Mouse (Mus musculus) retina, postnatal 7 days (tissue): ENCODE measurements around the gene Vti1a.

Source experiments
- DNase-seq: peaks from one replicate; pipeline ENCODE4 v3.0.0-alpha.2; 2012; ENCODE audit warnings: low read depth, low spot score

The Vti1a gene

DNA sequence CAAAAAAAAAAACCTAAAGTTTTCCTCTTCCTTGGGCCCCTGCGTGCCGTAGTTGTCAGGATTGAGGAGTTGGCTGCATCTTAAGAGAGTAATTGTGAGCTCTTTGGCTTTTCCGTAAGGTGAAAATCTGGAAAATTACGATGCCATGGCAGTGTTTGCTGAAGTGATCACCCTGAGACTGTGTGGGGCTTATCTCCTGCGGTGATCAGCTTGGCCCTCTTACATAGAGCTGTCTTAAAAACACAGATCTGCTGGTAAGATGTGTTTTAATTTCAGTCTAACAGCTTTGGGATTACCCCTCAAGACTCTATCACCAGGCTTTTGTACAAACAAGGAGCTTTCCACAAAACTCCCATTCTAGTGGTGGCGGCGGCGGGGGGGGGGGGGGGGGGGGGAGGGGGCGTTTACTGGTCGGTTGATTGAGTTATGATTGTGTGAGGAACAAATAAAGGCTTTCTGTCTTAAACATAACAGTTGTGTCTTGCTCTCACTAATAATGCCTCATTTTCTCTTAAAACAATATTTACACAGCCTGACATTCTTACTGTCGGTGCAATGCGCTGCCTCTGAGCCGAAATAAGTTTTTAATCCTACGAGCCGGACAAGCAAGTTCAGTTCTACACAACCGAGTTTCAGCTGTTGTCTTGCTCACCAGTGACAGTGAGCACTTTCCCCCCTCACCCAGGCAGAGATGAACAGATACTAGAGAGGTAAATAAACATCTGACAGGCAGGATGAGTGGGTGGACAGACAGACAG lies 267.0 kb downstream of the Vti1a start:
- no peak for DNase-seq

DNA sequence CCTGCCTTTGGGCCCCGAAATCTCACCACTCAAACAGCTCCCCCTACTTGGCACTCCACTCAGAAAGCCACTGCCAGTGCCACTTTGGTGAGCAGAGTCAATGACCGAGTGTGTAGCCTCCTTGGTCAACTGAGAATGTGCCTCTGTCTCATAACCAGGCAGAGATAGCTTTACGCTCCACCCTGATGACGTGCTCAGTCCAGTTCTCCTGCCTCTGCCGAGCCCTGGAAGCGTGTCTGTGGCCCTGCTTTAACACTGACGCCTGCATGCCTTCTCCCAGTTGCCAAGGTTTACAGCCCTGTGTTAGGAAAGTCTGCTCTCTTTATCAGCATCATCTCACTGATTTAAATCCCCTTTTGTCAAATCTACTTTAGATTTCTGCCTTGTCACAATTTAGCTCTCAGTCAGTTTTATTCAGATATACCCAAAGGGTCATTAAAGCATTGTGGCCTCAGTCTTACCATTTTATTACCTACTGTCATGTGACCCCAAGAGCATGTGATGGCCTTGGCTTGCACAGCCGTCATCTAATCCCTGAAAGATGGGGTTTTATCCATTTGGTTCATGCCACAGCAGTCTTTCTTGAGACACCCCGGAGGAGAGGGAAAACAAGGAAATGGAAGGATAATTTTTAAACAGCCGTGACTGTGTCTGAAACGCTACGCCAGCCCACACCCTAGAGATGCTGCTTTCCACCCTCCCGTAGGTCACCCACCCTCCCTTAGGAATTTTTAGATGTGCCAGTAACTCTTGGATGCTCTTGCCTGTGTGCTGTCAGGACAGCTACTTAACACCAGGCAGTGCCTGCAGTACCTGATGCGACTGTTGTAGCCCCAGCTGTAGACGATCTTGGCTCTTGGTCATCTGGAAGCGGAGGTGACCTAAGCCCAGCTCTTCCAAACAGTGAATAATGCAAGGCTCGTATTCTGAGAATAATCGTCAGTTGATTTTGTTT lies 269.5 kb downstream of the Vti1a start:
- no peak for DNase-seq

DNA sequence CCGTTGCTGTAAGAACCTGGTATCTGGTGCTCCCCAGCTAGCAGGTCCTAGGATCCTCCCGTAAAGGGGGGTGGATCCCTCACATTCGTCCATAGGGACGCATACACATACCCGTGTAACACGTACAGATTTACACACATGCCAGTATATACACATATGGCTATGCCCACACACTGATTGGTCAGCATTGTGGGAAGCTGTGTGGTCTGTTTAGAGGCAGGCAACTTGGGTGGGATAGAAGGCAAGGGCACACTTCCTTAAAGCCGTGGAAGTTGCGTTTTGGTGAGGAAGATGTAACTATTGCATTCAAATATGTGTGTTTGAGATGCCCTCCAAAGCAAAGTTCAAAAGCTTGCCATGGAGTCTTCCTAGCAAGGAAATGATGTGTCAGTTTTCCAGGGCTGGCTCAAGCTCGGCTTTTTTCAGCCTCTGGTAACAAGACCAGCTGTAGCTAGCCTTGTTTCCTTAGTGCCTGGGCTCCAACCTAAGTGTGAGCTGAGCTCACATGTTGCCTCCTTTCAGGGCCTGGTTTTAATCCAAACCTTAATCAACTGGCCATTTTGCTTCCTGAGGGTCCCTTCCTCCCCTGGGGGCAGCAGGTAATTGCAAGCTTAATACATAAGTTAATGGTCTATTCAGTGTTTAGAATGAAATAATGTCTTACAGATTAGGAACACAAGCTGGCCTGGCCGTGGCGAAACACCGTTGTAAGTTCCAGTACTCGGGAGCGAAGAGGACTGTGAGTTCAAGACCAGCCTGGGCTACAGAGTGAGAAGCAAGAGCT lies 271.7 kb downstream of the Vti1a start:
- DNase-seq: no peak

DNA sequence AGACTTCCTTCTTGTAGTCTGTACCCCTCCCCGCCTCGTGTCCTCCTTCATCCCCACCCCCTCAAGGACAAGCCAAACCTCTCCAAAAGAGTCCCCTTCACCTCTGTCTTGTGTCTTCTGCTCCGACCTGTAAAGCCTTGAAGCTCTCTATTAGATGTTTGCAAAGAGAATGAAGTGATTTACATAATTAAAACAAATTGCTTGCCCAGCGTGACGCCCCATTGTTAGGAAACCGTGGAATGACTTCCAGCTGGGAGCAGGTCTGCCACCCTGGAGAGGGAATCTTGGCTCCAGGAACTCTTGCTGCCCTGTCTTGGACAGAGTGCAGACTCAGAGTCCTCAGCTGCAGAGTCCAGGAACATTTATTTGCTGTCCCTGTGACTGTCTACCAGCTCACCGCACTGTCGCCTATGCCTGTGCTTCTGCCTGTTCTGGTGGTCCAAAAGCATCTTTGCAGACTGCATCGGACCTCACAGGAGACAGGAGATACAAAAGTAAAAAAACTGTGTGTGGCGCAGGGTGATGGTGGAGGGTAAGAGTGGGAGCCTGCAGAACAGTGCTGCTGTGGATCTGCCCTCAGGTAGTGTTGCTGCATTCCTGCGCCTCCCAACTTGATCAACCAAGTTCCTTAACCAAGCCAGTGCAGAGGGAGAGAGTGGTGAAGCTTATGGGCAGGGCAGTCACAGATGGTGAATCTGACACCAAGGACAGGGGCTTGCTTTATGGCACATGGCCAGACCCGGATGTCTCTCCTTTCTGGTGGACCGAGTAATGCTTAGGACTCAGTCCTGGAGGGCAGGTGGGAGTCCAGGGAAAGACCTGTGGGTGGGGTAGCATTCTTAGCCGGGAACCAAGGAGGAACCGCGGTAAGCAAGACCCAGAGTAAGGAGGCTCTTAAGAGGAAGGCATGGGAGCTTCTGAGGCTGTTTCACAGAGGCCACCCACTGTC lies 273.1 kb downstream of the Vti1a start:
- DNase-seq: no peak

DNA sequence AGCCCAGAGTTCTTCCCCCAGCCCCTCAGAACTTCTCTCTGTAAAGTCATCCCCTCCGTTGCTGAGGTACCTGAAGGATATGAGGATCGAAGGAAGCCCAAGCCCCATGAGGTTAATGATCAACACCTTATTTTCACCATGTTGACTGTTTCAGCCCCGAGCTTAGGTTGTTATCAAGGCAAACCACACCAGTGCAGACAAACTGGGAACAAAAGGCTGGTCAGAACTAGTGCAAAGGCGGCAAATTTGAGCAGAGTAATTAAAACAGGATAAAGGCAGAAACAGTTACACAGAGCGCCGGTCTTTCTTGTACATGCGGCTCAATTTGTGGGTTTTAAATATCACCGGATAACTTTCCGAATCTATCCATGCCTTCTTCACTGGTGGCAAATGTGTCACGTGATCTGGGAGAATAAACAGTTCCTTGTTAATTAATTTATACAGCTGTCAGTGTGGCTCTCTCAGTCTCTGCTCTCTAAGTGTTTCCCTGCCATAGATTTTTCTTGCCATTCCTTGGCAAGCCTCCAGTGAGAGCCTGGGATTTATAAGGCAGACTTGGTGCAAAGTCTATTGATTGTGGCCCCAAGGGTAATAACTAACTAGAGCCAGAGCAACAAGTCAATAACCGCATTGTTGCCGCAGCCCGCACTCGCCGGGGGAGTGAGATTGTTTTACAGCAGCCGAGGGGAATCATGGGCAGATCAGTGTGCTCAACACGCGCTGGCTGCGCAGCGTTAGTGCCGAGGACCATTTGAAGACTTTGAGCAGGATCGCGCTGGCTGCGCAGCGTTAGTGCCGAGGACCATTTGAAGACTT lies 277.0 kb downstream of the Vti1a start:
- DNase-seq: no peak

DNA sequence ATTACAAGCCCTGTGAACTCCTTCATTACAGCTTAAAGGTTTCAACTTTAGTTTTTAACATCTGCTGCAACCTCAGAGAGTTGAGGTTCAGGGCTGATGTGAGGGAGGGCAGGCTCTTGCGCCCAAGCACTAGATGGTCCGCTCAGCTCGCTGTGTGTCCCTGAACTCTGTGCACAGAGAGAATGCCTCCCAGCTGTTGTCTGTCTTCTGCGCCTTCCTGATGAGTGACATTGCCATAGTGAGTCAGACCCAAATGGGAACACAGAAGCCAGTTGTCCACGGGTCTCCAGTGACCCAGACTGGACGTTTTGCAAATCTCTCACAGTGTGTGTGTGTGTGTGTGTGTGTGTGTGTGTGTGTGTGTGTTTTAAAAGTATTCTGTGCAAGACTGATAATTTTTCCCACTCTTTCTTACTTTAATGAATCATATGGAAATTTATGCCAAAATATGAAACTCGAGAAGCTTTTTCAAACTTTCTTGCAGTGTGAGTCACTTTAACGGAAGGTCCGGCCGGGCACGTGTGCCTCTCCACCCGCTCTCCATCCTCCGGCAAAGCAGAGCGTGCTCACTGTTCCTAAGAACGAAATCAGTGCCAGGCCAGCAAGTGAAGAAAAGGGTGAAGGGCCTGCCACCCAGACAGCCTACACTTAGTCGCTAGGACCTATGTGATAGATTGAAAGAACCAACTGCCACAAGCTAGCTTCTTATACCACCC lies 277.8 kb downstream of the Vti1a start:
- DNase-seq: no peak

DNA sequence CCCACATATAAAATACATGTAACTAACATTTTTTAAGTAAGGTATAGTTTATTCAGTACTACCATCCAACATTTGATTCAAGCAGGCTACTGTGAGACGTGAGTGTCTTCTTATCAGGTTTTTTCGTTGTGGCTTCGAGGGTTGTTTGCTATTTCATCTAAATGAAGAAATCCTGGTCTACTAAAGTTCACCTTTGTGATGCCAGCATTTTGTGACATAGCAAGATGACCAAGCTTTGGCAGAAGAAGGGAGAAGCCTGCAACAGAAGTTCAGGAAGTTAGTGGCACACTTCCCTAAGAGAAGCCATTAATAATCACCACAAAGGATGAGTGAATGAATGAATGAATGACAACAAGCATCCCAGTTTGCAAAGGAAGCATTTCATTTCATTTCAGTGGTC lies 278.4 kb downstream of the Vti1a start:
- DNase-seq: no peak

DNA sequence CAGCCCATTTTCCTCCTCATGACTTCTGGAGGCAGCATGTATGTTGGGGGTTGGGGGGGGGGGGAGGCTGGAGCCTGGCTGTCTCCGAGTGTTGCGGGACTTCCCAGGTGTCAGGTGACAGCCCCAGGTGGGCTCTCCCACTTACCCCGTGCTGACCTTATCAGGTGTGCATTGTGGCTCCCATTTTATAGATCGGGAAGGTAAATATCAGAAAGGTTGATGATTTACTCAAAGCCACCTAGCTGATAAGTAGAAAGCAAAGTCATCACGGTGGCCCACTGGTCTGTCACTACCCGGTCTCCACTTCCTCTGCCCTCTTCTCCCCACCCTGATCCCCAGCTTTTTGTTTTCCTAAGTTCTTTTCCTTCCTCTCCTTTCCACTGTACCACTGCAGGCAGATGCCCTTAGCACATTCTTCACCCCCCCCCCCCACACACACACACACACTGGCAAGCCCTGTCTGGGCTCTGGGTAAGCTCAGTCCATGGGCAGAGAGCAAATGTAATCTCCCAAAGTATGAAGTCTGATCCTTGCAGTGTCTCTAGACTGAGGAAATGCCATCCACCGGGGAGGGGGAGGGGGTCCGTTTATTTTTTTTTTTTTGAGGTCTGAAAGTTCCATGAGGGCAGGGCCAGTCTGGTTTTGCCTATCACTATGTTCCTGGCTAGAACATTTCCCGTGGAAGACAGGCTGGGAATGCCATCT lies 280.0 kb downstream of the Vti1a start:
- no peak for DNase-seq

DNA sequence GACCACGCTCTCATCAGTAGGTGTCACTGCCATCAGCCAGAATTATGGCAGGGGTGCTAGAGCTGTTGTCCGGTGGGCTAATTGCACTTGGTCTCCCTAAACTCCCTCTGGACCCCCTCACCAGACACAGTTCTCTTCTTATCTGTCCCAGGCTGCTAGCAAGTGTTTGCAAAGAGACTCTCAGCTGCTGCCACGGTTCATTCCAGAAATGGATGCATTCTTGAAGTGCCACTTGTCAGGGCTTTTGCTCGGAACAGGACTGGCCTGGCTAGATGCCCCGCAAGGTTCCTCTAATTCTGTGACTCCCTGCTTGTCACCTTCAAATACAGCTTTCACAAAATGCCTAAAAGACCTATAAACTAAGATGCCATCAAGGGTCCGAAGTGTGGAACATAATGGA lies 280.7 kb downstream of the Vti1a start:
- no peak for DNase-seq

DNA sequence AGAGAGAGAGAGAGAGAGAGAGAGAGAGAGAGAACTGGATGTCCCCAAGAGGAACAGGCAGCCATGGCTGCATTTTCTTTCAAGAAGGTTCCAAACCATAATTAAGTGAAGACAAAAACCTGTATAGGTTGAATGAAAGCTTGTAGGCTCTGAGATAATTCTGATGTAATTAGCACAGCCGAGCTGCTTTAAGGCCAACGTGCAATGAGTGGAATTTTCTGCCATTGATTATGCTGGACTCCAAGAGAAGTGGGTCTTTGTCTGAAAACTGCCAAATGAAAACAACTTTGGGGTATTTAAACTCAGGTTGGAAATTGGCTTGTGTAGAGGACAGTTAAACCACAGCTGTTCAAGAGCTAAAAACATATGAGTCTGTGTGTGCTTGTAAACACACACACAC lies 281.2 kb downstream of the Vti1a start:
- no peak for DNase-seq

DNA sequence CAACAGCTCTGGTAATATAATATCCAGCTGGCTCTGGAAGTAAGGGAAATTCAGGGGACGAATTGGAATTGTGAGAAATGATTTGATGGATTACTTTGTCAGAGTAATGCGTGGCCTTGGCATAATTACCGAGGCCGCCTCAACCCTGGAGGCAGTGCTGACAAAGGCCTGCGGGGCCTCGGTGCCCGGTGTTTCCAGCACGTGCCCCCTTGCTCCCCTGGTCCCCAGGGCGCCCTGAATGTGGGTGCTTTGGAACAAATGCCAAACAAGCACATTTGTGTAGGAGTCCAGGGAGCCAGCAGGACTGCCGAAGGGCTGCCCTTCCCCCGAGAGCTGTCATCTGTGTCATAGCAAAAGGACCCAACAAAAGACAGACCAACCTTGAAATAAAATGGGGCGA lies 281.9 kb downstream of the Vti1a start:
- DNase-seq: no peak

DNA sequence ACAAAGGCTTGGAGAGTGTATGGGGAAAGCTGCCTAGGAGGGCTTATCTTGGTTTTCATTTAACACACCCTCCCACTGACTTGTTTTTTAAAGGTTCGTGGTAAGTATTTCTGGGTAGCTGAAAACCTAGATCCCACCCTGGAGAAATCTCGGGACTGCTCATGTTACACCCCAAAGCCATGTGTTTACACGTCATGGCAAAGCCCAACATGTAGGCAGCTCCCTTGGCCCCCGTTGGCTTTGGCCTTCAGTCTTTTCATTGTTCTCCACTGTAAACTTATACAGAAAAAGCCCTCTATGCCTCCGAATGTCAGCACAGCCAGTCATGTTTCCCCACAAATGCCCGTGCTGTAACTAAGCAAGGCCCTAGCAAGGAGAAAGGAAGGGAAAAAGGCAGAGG lies 283.0 kb downstream of the Vti1a start:
- no peak for DNase-seq

DNA sequence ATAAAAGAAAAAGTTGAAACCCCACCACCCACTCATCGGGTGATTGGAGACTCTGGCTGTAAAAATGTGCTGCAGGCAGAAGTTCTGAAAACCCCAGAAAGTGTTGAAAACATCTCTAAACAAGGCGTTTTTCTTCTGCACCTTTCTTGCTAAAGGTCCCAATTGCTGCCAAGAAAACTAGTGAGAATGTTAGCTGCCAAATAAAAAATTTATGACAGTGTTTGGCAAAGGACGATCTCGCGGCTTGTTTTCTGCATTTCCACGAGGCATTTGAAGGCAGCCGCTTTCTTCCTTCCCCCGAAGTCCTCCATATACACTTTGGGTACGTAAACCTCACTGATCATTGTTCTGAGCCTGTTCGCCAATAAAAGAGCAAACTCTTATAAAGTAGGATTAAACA lies 291.6 kb downstream of the Vti1a start:
- no peak for DNase-seq

DNA sequence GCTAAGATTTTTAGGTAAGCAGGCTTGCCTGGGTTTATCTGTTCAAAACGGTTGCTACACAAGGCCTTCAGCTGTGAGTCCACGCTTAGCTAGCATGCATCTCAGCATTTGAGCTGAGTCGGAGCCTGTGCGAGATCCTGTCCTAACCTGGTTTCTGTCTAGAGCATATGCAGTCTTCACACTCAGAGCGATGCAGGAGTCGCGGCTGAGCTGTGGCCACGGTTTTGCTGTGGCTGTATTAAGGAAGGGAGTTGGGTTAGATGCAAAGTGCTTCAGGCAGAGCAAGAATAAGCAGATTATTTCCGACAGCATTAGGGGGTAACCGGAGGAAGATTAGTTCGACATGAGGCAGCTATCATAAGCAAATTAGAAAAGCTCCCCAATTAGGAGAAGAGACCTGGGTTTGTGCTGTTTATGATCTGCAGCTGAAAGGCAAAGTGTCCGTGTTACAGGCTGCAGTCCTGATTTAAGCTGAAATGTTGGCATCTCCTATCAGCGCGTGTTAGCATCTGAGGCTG lies 292.8 kb downstream of the Vti1a start:
- peak; percentile 38 for DNase-seq

DNA sequence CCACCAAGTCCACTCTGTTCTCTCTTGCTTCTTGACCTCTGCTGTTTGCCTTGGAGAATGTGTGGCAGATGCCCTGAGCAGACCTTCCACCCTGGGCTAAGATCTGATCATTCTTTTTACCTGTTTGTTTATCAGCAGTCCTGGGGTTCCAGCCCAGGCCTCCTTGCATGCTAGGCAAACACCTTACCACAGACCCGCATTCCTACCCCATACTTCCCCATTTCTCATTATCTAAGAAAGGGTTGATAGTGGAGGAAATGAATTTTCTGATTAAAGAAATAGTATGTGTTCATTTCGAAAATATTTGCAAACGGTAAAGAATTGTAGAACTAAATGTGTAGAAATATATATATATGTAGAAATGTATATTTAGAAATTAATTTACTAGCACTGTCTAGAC lies 293.7 kb downstream of the Vti1a start:
- DNase-seq: no peak

DNA sequence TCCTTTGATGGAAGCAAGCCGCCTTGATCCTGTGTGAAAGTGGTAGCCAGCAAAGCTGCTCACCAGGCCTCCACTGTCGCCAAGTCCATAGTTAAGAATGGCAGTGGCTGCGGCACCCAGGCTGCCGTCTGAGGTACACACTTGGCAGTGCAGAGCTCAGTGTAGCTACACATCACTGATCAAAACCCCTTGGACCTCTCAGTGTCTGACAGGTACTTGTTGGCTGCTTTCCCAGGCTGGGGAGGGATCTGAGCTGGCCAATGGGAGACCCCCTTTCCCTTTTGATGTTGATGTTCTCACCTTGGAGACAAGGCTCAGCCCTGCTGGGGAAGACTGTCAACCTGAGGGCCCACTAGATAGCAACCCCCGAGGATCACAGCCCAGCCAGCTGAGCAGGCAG lies 299.6 kb downstream of the Vti1a start:
- DNase-seq: no peak

DNA sequence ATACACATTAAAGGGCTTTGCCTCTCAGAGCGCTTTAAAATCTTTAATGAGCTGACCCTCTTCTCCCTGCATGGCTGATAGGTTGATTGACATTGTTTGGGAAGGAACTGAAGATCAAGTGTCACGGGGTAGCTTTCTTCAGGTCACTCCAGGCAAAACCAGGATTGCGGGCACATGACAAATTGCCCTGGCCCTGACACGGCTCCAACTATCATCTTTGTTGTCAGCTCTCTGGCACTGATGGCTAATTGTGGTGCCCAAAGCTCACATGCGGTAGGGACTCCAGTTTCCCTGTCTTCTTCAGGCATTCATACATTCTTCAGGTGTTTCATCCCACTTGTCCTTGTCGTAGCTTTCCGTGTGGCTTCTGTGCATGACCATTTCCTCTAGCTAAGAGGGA lies 300.2 kb downstream of the Vti1a start:
- no peak for DNase-seq

DNA sequence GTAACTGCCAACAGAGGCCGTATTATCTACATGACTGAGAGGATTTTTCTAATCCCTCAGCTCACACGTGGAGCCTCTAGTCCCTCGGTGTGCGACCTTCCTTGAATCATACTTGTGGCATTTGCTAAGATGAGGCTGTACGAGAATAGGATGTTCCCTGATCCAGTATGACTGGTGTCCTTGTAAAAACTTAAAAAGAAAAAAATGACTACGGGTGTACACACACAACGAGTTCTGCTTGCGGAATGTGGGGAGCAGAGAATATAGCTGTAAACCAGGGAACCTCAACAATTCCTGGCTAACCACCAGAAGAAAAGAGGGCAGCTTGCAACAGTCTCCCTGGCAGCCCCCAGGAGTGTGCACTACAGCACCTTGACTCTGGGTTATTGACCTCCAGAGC lies 300.8 kb downstream of the Vti1a start:
- DNase-seq: no peak

DNA sequence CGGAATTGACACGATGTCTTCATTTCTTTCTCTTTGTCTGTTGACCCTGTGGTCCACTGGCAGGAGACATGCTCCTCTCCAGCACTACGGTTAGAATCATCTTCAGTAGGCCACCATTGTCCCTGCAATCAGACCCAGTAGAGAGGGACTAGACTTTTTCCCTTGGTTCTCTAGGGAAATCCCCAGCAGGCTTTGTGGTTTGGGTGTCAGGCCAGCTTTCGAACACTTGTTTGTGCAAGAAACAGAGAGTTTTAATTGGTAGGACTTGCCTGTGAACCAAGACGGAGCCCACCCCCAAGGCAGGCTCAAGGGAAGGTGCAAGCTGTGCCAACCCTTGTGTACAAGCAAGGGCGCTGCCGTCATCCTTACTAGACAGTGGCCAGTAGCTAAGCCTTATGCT lies 302.5 kb downstream of the Vti1a start:
- DNase-seq: no peak
